Mouse (Mus musculus) midbrain, embryonic 12.5 days (tissue): Measurements from ENCODE around the gene Ddx47. TPM values are rescaled to one million over a fixed set of nuclear protein-coding genes. Genes with fewer than 3 reads are reported as not detected.

Experiments used
- ATAC-seq: fragments of 200-750 bp; cut with Nextera tagmentation; 2 replicates; pipeline ENCODE4 v1.8.0; 2017; ENCODE audit warnings: low read depth, moderate TSS enrichment, moderate library complexity; ENCODE audit not compliant: low FRiP score
- H3K27ac ChIP-seq: fragments of 300-500 bp; sonication (generic); replicated peaks from 2 replicates; pipeline ENCODE4 v1.5.1; 2016; ENCODE audit warnings: mild to moderate bottlenecking
- H3K27me3 ChIP-seq: fragments of 300-500 bp; sonication (generic); 2 replicates; pipeline ENCODE4 v1.6.1; 2016; ENCODE audit warnings: mild to moderate bottlenecking
- H3K36me3 ChIP-seq: fragments of 300-500 bp; sonication (generic); 2 replicates; pipeline ENCODE4 v1.6.1; 2016
- H3K4me1 ChIP-seq: fragments of 300-500 bp; sonication (generic); 2 replicates; pipeline ENCODE4 v1.6.1; 2016
- H3K4me2 ChIP-seq: fragments of 300-500 bp; sonication (generic); replicated peaks from 2 replicates; pipeline ENCODE4 v1.6.1; 2016; ENCODE audit warnings: mild to moderate bottlenecking, moderate library complexity
- H3K4me3 ChIP-seq: fragments of 300-500 bp; sonication (generic); 2 replicates; pipeline ENCODE4 v1.5.1; 2016; ENCODE audit warnings: mild to moderate bottlenecking
- H3K9ac ChIP-seq: fragments of 300-500 bp; sonication (generic); replicated peaks from 2 replicates; pipeline ENCODE4 v1.6.1; 2016; ENCODE audit warnings: mild to moderate bottlenecking, moderate library complexity
- H3K9me3 ChIP-seq: fragments of 300-500 bp; sonication (generic); 2 replicates; pipeline ENCODE4 v1.6.1; 2016; ENCODE audit warnings: mild to moderate bottlenecking
- WGBS: fragments of 180-500 bp; shearing (Covaris S2); methylation state at CpG from one replicate; pipeline ENCODE4 v1.1.7; 2016; 5-methylcytosine and 5-hydroxymethylcytosine counted together
- polyA plus RNA-seq: library from polyadenylated mRNA; unstranded; fragments of >200 nt; fragmentation: Nextera tagmentation; extraction: Ambion mirVana; gene quantifications from 2 replicates; pipeline ENCODE4 v1.2.1, GENCODE M21; 2016

Ddx47 gene
- polyA plus RNA-seq, 1 experiment from 2014 or later, result 90.3 TPM

- WGBS, result 63% methylated on average over 3 of the region's 3 CpGs
- ATAC-seq, result no peak
- Histone ChIP-seq H3K9me3 (no peaks in the 10 kb centered on the region), H3K27ac (no peak overlapping the region), H3K9ac (no peak overlapping the region), H3K4me1 (peaks cover 5% of the 10 kb centered on the region; the same call in 1 of the 2 replicates), H3K27me3 (peaks cover 4% of the 10 kb centered on the region; the same call in 1 of the 2 replicates), H3K36me3 (no peaks in the 10 kb centered on the region), H3K4me2 (no peak overlapping the region), H3K4me3 (no peak overlapping the region)
These were observed 42.4 kb downstream of the Ddx47 start for GRCm38 (mm10) chr6:135053789-135054188.

GRCm38 (mm10) chr6:135055882-135056281, 44.5 kb downstream of the Ddx47 start:
- Histone ChIP-seq H3K4me3 (no peak overlapping the region), H3K27me3 (peaks cover 4% of the 10 kb centered on the region; the same call in 1 of the 2 replicates), H3K4me1 (peaks cover 5% of the 10 kb centered on the region; the same call in 1 of the 2 replicates), H3K4me2 (no peak overlapping the region), H3K9me3 (no peaks in the 10 kb centered on the region), H3K36me3 (no peaks in the 10 kb centered on the region), H3K27ac (no peak overlapping the region), H3K9ac (no peak overlapping the region)
- 75% methylated on average over 4 of the region's 4 CpGs for WGBS
- ATAC-seq, result no peak

- no peak for ATAC-seq
- no peak overlapping the region for H3K9ac ChIP-seq
- no peaks in the 10 kb centered on the region for H3K9me3 ChIP-seq
- no peaks in the 10 kb centered on the region for H3K36me3 ChIP-seq
- H3K4me1 ChIP-seq, result peaks cover 15% of the 10 kb centered on the region
- no peak overlapping the region for H3K27ac ChIP-seq
- no peak overlapping the region for H3K4me3 ChIP-seq
- H3K4me2 ChIP-seq, result no peak overlapping the region
- WGBS, result 96% methylated on average over 4 of the region's 4 CpGs
- H3K27me3 ChIP-seq, result peaks cover 23% of the 10 kb centered on the region
These were observed 49.3 kb downstream of the Ddx47 start for GRCm38 (mm10) chr6:135060728-135061127.

- H3K9me3 ChIP-seq, result no peaks in the 10 kb centered on the region
- WGBS, result 55% methylated on average over 12 of the region's 12 CpGs
- no peak overlapping the region for H3K9ac ChIP-seq
- peaks cover 26% of the 10 kb centered on the region for H3K4me1 ChIP-seq
- no peak for ATAC-seq
- no peak overlapping the region for H3K4me2 ChIP-seq
- H3K27me3 ChIP-seq, result peaks cover 46% of the 10 kb centered on the region
- H3K27ac ChIP-seq, result no peak overlapping the region
- H3K36me3 ChIP-seq, result no peaks in the 10 kb centered on the region
- H3K4me3 ChIP-seq, result no peak overlapping the region
These were observed 53.2 kb downstream of the Ddx47 start for GRCm38 (mm10) chr6:135064621-135065020.

- ATAC-seq, result peak; percentile 67
- no peak within 1 kb of the TSS for H3K27ac ChIP-seq
- H3K4me1 ChIP-seq, result peaks cover 26% of the 10 kb centered on the region
- H3K4me2 ChIP-seq, result peak within 1 kb of the TSS; percentile 80
- peak within 1 kb of the TSS; percentile 46 for H3K9ac ChIP-seq
- H3K36me3 ChIP-seq, result no peaks in the 10 kb centered on the region
- under 1% methylated on average over 44 of the region's 44 CpGs for WGBS
- H3K4me3 ChIP-seq, result peak within 1 kb of the TSS; percentile 47
- no peaks in the 10 kb centered on the region for H3K9me3 ChIP-seq
- H3K27me3 ChIP-seq, result peaks cover 46% of the 10 kb centered on the region
These were observed 54.0 kb downstream of the Ddx47 start, which contains the start of gene Gprc5a for GRCm38 (mm10) chr6:135065236-135065957. Gene Gprc5a (plus strand): TSS chr6:135065651.

GRCm38 (mm10) chr6:135066795-135067445, 55.5 kb downstream of the Ddx47 start:
- no peaks in the 10 kb centered on the region for H3K36me3 ChIP-seq
- H3K9ac ChIP-seq, result no peak overlapping the region
- peaks cover 26% of the 10 kb centered on the region for H3K4me1 ChIP-seq
- WGBS, result 9% methylated on average over 6 of the region's 6 CpGs
- peaks cover 46% of the 10 kb centered on the region for H3K27me3 ChIP-seq
- H3K27ac ChIP-seq, result no peak overlapping the region
- no peaks in the 10 kb centered on the region for H3K9me3 ChIP-seq
- H3K4me2 ChIP-seq, result no peak overlapping the region; the same call in 1 of the 2 replicates
- no peak overlapping the region for H3K4me3 ChIP-seq
- no peak for ATAC-seq

GRCm38 (mm10) chr6:135068221-135068620, 56.8 kb downstream of the Ddx47 start:
- peaks cover 26% of the 10 kb centered on the region for H3K4me1 ChIP-seq
- no peaks in the 10 kb centered on the region for H3K36me3 ChIP-seq
- no peak overlapping the region for H3K4me2 ChIP-seq
- no peaks in the 10 kb centered on the region for H3K9me3 ChIP-seq
- H3K4me3 ChIP-seq, result no peak overlapping the region
- WGBS, result 79% methylated on average over 5 of the region's 5 CpGs
- no peak for ATAC-seq
- no peak overlapping the region for H3K27ac ChIP-seq
- no peak overlapping the region for H3K9ac ChIP-seq
- H3K27me3 ChIP-seq, result peaks cover 46% of the 10 kb centered on the region

GRCm38 (mm10) chr6:135069856-135070255, 58.4 kb downstream of the Ddx47 start:
- H3K27ac ChIP-seq, result no peak overlapping the region
- H3K9ac ChIP-seq, result no peak overlapping the region
- 77% methylated on average over 6 of the region's 6 CpGs for WGBS
- ATAC-seq, result no peak
- H3K9me3 ChIP-seq, result no peaks in the 10 kb centered on the region
- H3K36me3 ChIP-seq, result no peaks in the 10 kb centered on the region
- H3K4me1 ChIP-seq, result peaks cover 25% of the 10 kb centered on the region
- no peak overlapping the region for H3K4me2 ChIP-seq
- no peak overlapping the region for H3K4me3 ChIP-seq
- peaks cover 32% of the 10 kb centered on the region for H3K27me3 ChIP-seq

- Histone ChIP-seq H3K36me3 (no peaks in the 10 kb centered on the region), H3K9ac (no peak overlapping the region), H3K4me1 (peaks cover 20% of the 10 kb centered on the region), H3K9me3 (no peaks in the 10 kb centered on the region), H3K27me3 (peaks cover 27% of the 10 kb centered on the region), H3K4me2 (no peak overlapping the region), H3K27ac (no peak overlapping the region), H3K4me3 (no peak overlapping the region)
- ATAC-seq, result no peak
- 86% methylated on average over 2 of the region's 2 CpGs for WGBS
These were observed 58.9 kb downstream of the Ddx47 start for GRCm38 (mm10) chr6:135070347-135070746.

Other genes with a start within 250 kb of the Ddx47 start
- gene Dusp16, start 219.0 kb upstream of the Ddx47 start, polyA plus RNA-seq, result 17.0 and 17.7 TPM in 2 replicates
- 2.5 and 2.9 TPM in 2 replicates for gene Crebl2, start 181.5 kb upstream of the Ddx47 start, polyA plus RNA-seq
- 42.4 and 42.7 TPM in 2 replicates for gene Gpr19, start 113.0 kb upstream of the Ddx47 start, polyA plus RNA-seq
- 28.3 and 30.0 TPM in 2 replicates for gene Cdkn1b, start 91.2 kb upstream of the Ddx47 start, polyA plus RNA-seq
- 3.6 and 3.9 TPM in 2 replicates for gene Apold1, start 29.9 kb upstream of the Ddx47 start, polyA plus RNA-seq
- 1.8 and 1.9 TPM in 2 replicates for gene Gprc5a, start 54.0 kb downstream of the Ddx47 start, polyA plus RNA-seq
- 0.18 TPM in 1 of 2 replicates, not detected in the other for gene Gprc5d, start 106.7 kb downstream of the Ddx47 start, polyA plus RNA-seq
- gene Fam234b, start 186.4 kb downstream of the Ddx47 start, polyA plus RNA-seq, result 39.0 and 43.6 TPM in 2 replicates
- gene Hebp1, start 186.4 kb downstream of the Ddx47 start, polyA plus RNA-seq, result 2.3 and 4.0 TPM in 2 replicates
- gene Gsg1, start 242.7 kb downstream of the Ddx47 start, polyA plus RNA-seq, result 0.24 and 0.45 TPM in 2 replicates